Mouse (Mus musculus) stomach, postnatal 0 days (tissue): ENCODE results near the gene Det1.

Source experiments
- CTCF ChIP-seq: IDR thresholded peaks from 2 replicates; pipeline ENCODE4 v1.5.1; 2016; ENCODE audit warnings: antibody characterized with exemption, low read depth, mild to moderate bottlenecking, moderate library complexity
- EP300 ChIP-seq: optimal IDR thresholded peaks from 2 replicates; pipeline ENCODE3; 2016; ENCODE audit warnings: antibody characterized with exemption

DNA sequence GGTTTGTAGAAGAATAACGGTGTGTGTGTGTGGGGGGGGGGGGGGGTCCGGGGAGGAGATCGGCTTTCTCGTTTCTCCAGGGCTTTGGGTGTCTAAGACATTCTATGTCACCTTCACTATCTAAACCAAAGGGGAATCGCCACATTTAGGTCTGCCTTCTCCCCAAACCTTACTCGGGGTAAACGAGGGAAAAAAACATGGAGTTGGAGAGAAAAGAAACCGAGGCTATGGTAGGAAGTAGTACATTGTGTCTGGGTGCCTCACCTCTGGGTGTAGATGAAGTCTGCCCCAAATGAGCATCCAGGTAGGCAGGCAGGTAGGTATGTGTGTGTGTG is 36.6 kb upstream of the Det1 start:
- TF ChIP-seq CTCF: no peak
- no peak for TF ChIP-seq EP300
